Mouse (Mus musculus): Measurements from ENCODE around the gene Trp53bp2.

GRCm38 (mm10) chr1:182497736-182498135, 88.8 kb downstream of the Trp53bp2 start:
- TF ChIP-seq CTCF (IDR thresholded peaks at IDR 0.05; ENCODE audit: control insufficient read depth, insufficient read depth, insufficient read length) (no peak), MYOG (IDR thresholded peaks at IDR 0.05; ENCODE audit: control insufficient read depth, extremely low read depth, insufficient read length) (no peak), MYOD1 (IDR thresholded peaks at IDR 0.05; ENCODE audit: control insufficient read depth, insufficient read length, low read depth) (no peak), USF1 (IDR thresholded peaks at IDR 0.05; ENCODE audit: low read depth) (no peak), MAX (IDR thresholded peaks at IDR 0.05) (no peak), FOSL1 (IDR thresholded peaks at IDR 0.05; ENCODE audit: insufficient read depth, low read length, poor library complexity, severe bottlenecking) (no peak), CEBPB (IDR thresholded peaks at IDR 0.05; ENCODE audit: low read depth) (no peak)

All from C2C12 (cell line).